Mouse (Mus musculus): ENCODE data around the gene 6430550D23Rik. TPM values are rescaled to one million over a fixed set of nuclear protein-coding genes. Genes with fewer than 3 reads are reported as not detected.

The 6430550D23Rik gene
- polyA plus RNA-seq, 1 experiment: not detected

DNA sequence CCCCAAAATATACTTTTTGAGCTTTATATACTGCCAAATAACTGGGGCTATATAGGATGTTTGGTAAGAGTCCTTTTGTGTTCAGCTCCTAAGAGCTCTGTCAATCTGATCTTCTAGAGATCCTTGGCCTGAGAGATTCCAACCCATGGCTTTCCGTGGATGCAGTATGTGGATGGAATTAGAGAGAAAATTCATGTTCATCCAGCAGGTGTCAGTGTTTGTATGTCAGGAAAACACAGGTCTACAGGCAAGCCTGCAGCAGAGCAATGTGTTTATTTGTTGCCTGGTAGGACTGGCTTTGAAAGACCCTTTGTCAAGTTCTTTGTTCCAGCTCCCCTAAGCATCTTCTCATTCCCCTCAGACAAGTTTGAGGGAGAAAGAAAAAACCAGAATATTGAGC, 44.8 kb downstream of the 6430550D23Rik start:
- TF ChIP-seq POLR2A (IDR thresholded peaks at IDR 0.05; ENCODE audit: insufficient read depth, low read depth, low read length) (no peak), CTCF (IDR thresholded peaks at IDR 0.05; ENCODE audit: insufficient read depth, low read depth, low read length) (no peak)
- H3K27ac ChIP-seq (ENCODE audit: insufficient read depth, low read depth, low read length): no peak overlapping the region
- 0 out of 2 replicates have a peak, but pooled peaks cover 2% of the 10 kb centered on the region for H3K4me1 ChIP-seq (ENCODE audit: control insufficient read depth, insufficient read depth, low read length)
- H3K4me3 ChIP-seq (ENCODE audit: insufficient read depth, low read depth, low read length): no peak overlapping the region
- 24% methylated on average over 1 of the region's 1 CpGs for WGBS

DNA sequence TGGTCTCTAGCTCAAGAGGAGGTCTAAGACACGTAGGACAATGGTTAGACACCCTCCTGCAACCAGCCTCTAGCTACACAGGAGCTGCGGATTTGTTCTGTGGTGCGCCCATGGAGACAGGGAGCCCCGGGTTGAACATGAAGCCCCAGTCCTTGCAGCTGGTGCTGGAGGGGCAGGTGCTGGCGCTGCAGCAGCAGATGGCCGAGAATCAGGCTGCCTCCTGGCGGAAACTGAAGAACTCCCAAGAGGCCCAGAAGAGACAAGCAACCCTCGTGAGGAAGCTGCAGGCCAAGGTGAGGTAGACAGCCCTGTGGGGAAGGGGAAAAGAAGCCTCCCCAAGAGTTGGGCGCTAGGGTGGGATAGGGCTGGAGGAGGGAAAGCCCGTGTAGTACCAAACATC, 45.9 kb downstream of the 6430550D23Rik start:
- Histone ChIP-seq H3K27ac (ENCODE audit: insufficient read depth, low read depth, low read length) (no peak overlapping the region), H3K4me3 (ENCODE audit: insufficient read depth, low read depth, low read length) (no peak overlapping the region), H3K4me1 (ENCODE audit: control insufficient read depth, insufficient read depth, low read length) (0 out of 2 replicates have a peak, but pooled peaks cover 2% of the 10 kb centered on the region)
- WGBS: 83% methylated on average over 10 of the region's 10 CpGs
- TF ChIP-seq CTCF (IDR thresholded peaks at IDR 0.05; ENCODE audit: insufficient read depth, low read depth, low read length) (no peak), POLR2A (IDR thresholded peaks at IDR 0.05; ENCODE audit: insufficient read depth, low read depth, low read length) (no peak)

DNA sequence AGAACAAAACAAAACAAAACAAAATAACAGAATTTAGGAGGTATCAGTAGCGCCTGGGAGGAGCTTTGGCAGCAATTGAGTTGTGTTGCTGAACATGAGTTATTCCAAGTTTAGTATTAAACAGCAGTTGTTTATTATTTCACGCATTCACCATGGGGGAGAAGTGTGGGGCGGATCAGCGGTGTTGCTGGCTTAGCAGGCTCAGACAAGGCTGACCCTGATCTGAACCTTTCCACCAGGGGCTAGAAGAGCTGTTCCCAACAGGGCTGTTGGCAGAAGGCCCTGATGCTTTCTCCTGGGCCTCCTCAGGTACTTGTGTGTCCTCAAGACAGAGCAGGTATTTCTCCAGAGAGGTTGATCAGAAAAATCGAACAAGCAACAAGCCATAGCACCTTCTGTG, 47.8 kb downstream of the 6430550D23Rik start:
- 77% methylated on average over 5 of the region's 5 CpGs for WGBS
- TF ChIP-seq CTCF (IDR thresholded peaks at IDR 0.05; ENCODE audit: insufficient read depth, low read depth, low read length): no peak
- no peak for TF ChIP-seq POLR2A (IDR thresholded peaks at IDR 0.05; ENCODE audit: insufficient read depth, low read depth, low read length)

DNA sequence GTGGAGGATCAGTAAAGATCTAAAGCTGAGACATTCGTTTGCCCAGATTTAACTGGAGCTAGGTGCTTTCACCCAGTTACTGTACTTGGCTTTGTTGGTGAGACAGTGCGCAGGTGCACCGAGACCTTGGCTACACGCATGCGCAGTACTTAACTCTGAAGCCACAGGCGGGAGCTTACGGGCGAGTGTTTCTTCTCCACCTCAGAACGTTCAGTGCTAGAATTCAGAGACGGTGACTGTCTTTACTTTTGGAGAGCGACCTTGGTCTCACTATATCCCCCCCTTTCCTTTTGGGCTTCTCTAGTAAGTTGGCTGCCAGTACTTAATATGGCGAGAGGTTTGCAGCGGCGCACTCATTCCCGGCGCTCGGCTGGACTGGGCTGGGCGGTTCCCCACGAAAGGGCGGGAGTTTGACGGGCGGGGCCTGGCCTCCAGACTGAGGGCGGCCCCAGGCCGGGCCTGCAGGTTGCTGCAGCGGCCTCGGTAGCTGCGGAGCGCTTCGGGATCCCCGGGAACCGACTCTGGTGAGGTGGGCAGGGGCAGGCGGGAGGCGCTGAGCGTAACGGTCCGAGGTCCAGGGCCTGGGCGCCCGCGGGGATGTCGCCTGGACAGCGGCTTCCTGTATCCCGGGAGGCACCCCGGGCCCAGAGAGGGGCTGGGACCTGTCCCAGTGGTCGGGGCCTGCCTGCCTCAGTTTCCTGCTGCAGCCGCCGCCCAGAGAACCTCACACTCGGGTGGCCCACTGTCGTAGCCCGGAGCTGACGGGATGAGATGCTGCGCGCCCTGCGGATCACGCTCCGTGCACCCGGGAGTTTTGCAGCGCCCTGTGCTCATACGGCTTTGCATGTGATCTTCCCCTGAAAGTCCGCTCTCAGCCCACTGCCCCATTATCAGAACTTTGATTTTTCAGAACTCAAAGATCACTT, 51.4 kb downstream of the 6430550D23Rik start, which contains the start of gene Cep250:
Gene Cep250, plus strand, starts transcription at position 325 of the 926 bp plus-strand sequence.
- H3K27ac ChIP-seq (ENCODE audit: insufficient read depth, low read depth, low read length): peak within 1 kb of the TSS; percentile 96
- H3K4me1 ChIP-seq (ENCODE audit: control insufficient read depth, insufficient read depth, low read length): 0 out of 2 replicates have a peak, but pooled peaks cover 2% of the 10 kb centered on the region
- WGBS: under 1% methylated on average over 59 of the region's 59 CpGs
- peak within 1 kb of the TSS; percentile 75 for H3K4me3 ChIP-seq (ENCODE audit: insufficient read depth, low read depth, low read length)
- peak; percentile 81 for TF ChIP-seq POLR2A (IDR thresholded peaks at IDR 0.05; ENCODE audit: insufficient read depth, low read depth, low read length)
- TF ChIP-seq CTCF (IDR thresholded peaks at IDR 0.05; ENCODE audit: insufficient read depth, low read depth, low read length): 0 out of 2 replicates have a peak, but pooled peaks have one; percentile 17

More for the DNA sequence above, 47.8 kb downstream of the 6430550D23Rik start:
- no peak overlapping the region for H3K4me3 ChIP-seq (ENCODE audit: insufficient read depth, low read depth, low read length)
- no peak overlapping the region for H3K27ac ChIP-seq (ENCODE audit: insufficient read depth, low read depth, low read length)
- H3K4me1 ChIP-seq (ENCODE audit: control insufficient read depth, insufficient read depth, low read length): 0 out of 2 replicates have a peak, but pooled peaks cover 2% of the 10 kb centered on the region

DNA sequence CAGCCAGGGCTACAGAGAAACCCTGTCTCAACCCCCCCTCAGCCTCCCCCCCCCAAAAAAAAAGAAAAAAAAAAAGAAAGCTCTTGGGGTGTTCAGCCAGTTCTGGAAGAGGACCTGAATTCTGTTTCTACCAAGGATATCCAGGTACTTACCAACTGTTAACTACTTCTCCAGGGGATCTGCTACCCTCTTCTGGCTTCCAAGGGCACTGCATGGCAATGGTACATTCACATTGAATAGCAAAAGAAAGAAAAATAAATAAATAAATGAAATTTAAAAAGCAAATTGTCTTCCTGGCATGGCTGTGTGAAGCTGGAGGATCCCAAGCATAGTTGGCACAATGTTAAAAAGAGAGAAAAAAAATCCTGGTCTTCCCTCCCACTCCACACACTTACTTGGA, 55.8 kb downstream of the 6430550D23Rik start:
- Histone ChIP-seq H3K4me1 (ENCODE audit: control insufficient read depth, insufficient read depth, low read length) (peaks cover 11% of the 10 kb centered on the region), H3K4me3 (ENCODE audit: insufficient read depth, low read depth, low read length) (no peak overlapping the region), H3K27ac (ENCODE audit: insufficient read depth, low read depth, low read length) (no peak overlapping the region)
- TF ChIP-seq POLR2A (IDR thresholded peaks at IDR 0.05; ENCODE audit: insufficient read depth, low read depth, low read length) (no peak), CTCF (IDR thresholded peaks at IDR 0.05; ENCODE audit: insufficient read depth, low read depth, low read length) (no peak)

DNA sequence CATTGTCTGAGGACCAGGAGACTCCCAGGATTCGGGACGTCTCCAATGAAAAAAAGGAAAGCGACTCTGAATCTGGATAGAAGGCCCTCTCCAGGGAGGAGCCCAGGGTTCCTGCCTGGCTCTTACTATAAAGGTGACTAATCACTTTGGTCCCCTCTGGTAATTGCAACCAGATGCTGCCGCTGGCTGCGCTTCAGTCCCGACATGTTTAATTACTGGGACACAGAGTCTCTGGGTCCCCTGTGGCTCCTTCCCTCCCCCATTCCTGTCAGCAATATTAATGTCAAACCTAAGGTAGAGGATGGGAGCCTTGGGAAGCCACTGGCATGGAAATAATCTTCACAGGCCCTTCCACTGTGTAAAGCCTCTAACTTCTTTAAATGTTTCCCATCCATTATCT, 58.4 kb downstream of the 6430550D23Rik start:
- no peak for TF ChIP-seq CTCF (IDR thresholded peaks at IDR 0.05; ENCODE audit: insufficient read depth, low read depth, low read length)
- no peak for TF ChIP-seq POLR2A (IDR thresholded peaks at IDR 0.05; ENCODE audit: insufficient read depth, low read depth, low read length)
- WGBS: 23% methylated on average over 6 of the region's 6 CpGs
- H3K27ac ChIP-seq (ENCODE audit: insufficient read depth, low read depth, low read length): no peak overlapping the region
- no peak overlapping the region for H3K4me3 ChIP-seq (ENCODE audit: insufficient read depth, low read depth, low read length)
- peaks cover 17% of the 10 kb centered on the region for H3K4me1 ChIP-seq (ENCODE audit: control insufficient read depth, insufficient read depth, low read length)

DNA sequence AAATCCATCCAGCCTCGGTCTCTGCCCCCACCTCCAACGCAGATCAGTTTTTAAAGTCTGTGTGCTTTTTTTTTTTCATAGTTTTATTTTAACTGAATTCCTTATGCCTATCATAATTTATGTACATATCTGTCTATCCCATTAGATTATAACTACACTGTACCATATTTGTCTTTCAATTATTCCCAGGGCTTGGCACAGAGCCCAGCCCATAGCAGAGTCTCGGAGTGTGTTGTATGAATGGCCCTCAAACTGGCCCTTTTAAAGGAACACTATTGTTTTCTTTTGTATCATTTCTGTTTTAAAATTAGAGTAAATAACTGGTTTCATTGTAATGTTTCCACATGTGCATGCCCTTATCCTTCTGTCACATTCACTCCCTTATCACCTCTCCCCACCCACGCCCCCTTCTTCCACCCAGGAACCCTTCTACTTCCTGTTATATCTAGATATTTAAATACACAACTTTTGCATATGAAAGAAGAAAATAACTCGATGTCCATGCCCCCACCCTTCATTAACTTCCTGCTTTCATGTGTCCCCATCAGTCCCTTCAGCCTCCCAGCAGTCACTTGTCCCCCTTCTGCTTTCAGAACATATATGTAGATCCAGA, 60.3 kb downstream of the 6430550D23Rik start:
- no peak overlapping the region for H3K27ac ChIP-seq (ENCODE audit: insufficient read depth, low read depth, low read length)
- no peak overlapping the region for H3K4me3 ChIP-seq (ENCODE audit: insufficient read depth, low read depth, low read length)
- H3K4me1 ChIP-seq (ENCODE audit: control insufficient read depth, insufficient read depth, low read length): peaks cover 20% of the 10 kb centered on the region
- no peak for TF ChIP-seq CTCF (IDR thresholded peaks at IDR 0.05; ENCODE audit: insufficient read depth, low read depth, low read length)
- no peak for TF ChIP-seq POLR2A (IDR thresholded peaks at IDR 0.05; ENCODE audit: insufficient read depth, low read depth, low read length)
- WGBS: 52% methylated on average over 5 of the region's 5 CpGs

DNA sequence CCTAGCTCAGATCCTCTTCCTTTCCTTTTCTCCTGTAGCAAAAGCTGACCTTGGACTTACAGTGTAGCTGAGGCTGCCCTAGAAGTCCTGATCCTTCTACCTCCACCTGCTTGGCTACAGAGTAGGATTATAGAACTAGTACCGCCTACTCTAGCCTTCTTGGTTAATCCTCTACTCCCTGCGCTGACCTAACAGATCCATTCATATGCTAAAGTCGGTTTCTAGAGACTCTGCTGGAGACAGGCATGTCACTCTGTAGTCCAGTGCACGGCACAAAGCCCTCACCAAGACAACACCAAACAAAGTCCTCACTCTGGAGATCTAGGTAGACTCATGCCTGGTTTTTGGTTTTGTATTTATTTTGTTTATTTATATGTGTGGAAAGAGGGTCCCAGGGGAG, 61.3 kb downstream of the 6430550D23Rik start:
- 29% methylated on average over 4 of the region's 4 CpGs for WGBS
- no peak for TF ChIP-seq CTCF (IDR thresholded peaks at IDR 0.05; ENCODE audit: insufficient read depth, low read depth, low read length)

DNA sequence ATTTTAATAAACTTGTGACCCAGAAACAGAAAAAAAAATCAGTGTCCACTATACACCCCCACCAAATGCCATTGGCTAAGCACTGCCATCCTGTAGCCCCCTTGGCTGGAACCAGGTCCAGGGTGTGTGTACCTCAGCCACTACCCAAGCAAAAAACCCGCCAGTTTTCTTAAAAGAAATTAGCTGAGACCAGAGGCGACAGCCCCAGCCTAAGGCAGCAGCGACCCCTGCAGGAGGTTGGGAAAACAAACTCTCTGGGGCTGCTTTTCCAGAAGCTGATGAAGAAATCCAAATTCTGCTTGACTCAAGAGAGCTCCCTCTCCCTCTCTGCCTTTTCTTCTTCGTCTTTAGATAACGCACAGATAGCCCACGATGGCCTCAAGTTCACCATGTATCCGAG, 61.7 kb downstream of the 6430550D23Rik start:
- Histone ChIP-seq H3K4me1 (ENCODE audit: control insufficient read depth, insufficient read depth, low read length) (peaks cover 20% of the 10 kb centered on the region), H3K27ac (ENCODE audit: insufficient read depth, low read depth, low read length) (no peak overlapping the region), H3K4me3 (ENCODE audit: insufficient read depth, low read depth, low read length) (no peak overlapping the region)
- WGBS: 4% methylated on average over 7 of the region's 7 CpGs
- TF ChIP-seq CTCF (IDR thresholded peaks at IDR 0.05; ENCODE audit: insufficient read depth, low read depth, low read length): peak; percentile 63
- TF ChIP-seq POLR2A (IDR thresholded peaks at IDR 0.05; ENCODE audit: insufficient read depth, low read depth, low read length): no peak

More for the DNA sequence above, 61.3 kb downstream of the 6430550D23Rik start:
- H3K4me1 ChIP-seq (ENCODE audit: control insufficient read depth, insufficient read depth, low read length): peaks cover 20% of the 10 kb centered on the region
- H3K4me3 ChIP-seq (ENCODE audit: insufficient read depth, low read depth, low read length): no peak overlapping the region
- no peak overlapping the region for H3K27ac ChIP-seq (ENCODE audit: insufficient read depth, low read depth, low read length)

Data from olfactory bulb, adult 2 months (tissue).